Mouse (Mus musculus) 416B (cell line): ENCODE measurements around the gene Col1a2.

Experiments
- DNase-seq: peaks from one replicate; pipeline ENCODE4 v3.0.0; 2011; ENCODE audit warnings: low read depth

Col1a2 gene

DNA sequence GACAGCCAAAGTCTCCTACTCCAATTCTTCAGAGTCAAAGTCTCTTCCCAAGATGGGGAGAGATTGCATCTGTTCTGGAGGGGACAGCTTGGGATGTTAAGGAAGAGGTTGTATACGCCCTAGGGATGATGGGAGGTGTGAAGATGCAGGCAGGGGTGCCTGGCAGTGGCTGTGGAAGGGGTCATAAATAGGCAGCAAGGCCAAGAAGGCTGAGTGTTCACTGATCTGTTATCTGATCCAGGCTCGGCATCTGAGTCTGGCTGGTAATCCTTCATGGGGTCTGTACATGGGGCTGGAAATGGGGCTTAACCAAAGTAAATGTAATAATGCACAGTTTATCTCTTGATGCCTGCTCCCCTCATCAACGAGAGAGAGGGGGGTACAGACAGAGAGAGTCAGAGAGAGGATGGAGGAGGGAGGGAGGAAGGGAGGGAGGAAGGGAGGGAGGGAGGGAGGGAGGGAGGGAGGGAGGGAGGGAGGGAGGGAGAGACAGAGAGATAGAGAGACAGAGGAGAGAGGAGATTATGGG lies at the start of gene Col1a2:
TSS of gene Col1a2 (plus strand) at position 212 of the 529 bp plus-strand sequence.
- DNase-seq = no peak

DNA sequence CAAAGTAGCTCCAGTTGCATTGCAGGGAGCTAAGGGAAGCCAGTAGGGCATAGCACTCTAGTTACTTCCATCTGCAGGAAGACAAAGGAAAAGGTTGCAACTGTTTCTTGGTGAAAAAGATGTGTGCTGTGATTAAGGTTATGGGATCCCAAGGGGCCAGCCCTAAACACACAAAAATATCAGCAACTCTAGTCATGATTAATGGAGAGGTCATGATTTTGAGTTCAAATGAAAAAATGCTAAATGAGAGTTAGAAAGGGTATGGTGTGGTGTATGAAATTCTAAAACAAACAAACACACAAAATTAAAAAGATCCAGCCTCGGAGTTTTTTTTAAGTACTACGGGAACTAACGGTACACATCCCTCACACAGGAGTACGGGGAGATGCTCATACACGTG lies 49.1 kb upstream of the Col1a2 start:
- no peak for DNase-seq

DNA sequence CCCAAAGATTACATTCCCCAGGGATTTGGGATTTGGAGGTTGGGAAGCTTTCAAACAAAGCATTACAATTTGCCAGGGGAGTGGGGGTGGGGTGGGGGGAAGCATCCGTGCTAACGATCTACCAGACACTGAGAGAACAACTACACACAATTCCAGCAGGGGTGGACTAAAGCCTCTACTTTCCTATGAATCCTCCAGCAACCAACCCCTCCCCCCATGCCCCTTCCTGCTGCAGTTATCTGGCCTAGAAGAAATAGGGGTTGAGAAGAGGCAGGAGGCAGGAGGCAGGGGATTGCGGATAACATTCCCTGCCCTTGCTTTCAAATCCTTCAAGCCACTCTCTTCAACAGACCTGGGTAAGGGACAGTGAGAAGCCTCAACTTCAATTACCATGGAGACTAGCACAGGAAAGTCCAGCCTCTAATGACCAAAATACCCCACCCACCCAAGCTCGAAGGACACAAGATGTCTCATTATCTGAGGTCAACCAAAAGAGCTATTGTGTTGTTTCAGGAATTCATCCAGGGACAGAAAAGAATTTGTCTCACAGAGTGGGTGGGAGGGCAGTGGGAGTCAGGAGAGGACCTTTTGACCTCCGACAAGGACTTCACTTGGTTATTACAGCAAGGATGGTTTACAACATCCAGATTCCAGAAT lies 48.5 kb upstream of the Col1a2 start:
- no peak for DNase-seq

DNA sequence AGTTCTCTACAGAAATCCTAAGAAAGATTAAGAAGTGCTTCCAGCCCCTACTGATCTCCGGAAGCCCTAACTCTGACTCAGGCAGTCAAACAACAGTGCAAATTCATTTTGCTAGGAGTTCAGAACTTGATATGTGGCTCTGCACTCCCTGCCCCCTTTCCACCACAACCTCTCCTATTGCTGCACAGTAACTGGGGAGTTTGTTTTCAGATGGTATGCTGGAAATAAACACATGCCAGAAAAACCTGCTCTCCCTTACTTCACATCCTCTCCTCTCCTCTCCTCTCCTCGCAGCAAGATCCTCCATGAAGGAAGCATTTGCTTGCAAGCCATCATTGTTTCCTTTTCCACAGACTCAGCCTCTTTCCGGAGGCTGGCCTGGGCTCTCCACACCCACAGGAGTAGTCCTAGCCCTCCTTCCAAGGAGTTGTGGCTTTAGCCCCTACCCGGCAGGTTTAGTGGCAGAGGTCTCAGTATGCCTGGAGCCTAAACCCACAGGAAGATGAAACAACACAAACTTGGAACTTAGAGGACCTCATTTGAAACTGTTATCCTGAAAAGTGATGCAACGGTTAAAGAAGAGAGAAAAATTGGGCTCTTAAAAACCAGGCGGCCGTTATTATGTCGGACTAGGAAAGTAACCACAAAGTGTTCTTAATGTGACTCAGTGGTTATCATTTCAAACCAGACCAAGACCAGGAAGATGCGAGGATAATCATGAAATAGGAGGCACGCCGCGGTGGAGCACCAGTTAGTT lies 47.7 kb upstream of the Col1a2 start:
- DNase-seq = peak; percentile 12

DNA sequence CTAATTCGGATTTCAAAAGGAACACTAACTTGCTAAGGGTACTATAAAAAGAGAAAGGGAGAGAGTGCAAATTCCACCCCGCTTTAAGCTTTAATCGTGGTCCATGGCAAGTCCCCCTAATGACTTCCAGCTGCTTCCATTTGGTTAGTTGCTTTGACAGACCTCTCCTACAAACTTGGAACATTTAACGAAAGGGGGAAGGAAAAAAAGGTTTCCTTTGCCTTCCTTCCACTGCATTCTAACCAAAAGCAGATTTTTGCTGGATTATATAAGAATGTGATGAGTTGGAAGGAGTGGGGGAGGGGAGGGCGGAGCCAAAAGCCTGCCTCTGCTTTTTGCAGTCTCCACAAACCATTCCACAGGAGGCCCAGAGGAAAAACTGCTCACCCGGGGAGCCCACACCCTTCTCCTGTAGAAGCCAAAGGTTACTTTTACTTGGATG lies 47.0 kb upstream of the Col1a2 start:
- DNase-seq = no peak

DNA sequence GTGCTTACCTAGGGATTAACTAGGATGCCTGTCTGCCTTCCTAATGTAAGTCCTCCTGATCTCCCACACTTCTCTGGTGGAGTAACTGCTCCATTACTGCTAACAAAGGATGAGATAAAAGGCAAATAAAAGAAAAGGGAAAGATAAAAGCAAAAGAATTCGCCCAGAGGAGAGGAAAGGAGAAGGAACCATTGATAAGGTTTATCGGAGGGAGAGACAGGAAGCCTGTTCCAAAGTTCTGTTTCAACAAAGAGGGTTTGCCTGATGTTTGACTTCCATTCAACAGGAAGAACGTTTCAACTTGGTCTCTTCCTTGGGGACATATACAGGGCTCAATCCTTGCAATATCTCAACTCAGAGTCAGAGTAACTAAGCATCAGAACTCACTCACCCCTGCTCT lies 39.3 kb upstream of the Col1a2 start:
- DNase-seq = no peak

DNA sequence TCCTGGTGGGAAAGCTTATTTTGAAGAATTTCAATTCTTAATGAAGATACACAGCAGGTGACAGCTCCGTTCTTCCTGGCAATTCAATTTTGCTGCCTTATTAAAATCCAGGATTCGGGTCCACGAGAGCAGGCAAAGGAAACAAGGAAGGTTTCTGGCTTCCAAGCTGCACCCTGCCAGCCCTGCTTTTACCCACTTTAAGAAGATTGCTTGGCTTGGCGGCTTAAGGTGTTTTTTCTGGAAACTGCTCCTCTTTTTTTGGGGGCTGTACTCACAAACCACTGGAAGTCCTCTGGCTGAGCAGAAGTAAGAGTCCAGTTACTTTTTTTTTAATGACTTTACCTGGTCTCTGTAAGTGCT lies 21.1 kb upstream of the Col1a2 start:
- DNase-seq = no peak

DNA sequence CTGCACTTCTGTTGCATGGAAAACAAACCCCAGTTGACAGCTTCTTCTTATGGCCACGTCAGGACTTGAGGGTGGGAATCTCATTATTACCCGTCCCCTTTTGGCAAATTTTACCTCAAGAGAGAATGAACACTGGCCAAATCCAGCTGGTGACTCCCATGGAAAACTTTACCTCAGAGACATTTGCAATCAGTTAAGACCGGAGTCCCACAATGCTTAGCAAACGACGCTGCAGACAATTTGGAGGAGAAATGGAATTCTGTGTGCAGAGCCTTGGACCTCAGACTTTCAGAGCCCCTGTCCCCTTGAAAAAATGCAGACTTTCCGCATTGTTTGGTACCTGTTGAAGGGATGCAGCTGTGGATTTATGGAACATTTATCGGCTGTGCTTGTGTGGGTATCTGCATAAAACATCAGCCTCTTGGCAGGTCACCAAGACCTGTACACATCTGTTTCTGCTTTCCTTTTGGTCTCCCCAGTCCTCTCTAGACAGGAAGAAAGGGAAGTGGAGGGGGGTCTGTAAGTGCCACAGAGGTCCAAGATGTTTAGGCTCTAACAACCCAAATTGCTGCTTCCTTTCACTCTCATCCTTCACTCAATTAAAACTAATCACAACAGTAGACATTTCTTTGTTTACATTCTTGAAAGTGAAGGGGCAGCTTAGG lies 20.5 kb upstream of the Col1a2 start:
- DNase-seq = no peak

DNA sequence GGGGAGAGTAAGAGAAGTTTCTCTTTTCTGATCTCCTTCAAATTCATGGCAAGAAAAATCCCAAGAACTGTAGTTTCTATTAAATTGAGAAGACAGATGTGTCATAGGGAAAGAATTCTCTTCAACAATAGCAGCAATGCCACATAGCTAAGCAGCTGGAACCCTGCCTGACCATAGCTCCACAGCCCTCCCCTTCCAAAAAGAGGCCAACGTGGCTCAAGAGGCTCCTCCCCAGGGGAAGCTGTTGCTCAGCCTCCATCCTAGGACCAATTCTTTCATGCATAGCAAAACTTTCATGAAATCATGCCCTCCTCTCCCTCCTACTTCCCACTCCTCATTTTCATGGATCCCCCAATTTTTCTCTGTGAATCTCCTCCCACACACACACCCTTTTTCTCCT lies 16.3 kb upstream of the Col1a2 start:
- no peak for DNase-seq

DNA sequence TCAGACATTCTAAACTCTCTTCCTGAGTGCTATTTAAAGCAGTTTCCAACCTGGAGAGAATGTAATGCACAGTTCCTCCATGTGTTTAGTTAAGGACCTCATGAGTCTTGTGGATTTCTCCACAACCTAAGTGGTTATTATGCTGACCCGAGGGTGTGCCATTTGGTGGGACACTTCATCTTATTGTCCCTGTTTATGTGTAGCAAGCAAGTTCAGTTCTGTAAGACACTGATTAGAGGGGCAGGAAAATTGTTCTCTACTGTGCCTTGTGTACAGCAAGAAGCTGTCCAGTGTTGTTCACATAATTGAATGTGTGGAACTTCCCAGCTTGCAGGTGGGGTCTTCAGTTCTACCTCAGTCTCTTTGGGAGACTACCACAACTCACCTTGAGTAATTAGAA lies 15.6 kb upstream of the Col1a2 start:
- no peak for DNase-seq

DNA sequence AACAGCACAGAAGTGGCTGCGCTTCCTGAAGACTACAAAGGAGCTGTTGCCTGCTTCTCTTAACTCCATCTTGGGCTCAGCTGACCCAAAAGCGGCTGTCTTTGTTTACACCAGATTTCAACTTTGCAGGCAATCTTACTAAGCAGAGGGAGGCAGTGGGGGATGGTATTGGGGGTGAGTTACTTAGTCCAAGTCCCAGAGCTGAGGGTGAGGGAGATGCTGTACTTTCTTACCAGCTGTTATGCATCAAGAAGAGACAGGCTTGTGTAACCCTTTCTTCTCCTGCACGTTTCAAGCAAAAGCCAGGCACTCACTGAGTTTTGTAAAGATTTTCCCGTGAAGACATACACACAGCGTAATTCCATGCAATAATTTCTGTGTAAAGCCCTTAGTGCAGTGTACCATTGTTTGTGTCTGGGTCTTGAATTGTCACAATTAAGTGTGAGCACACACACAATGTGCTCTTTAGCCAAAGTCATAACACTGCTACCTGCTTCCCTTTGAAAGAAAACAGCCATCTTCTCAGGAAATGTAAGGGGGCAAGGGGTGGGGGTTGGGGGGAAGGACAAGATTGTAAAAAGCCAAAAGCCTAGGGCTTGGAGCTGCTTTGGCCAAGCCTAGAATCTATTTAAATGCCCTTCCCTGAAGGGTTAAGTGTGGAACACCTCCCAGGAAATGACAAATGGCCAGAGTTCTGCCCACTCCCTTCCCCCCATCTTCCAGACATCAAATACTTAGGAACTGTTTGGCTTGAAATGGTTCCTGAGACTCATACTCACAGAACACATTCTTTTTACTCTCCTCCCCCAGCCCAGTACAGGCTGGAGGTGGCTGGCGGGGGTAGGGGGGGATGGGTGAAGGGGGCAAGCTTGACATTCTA lies 15.0 kb upstream of the Col1a2 start:
- no peak for DNase-seq

DNA sequence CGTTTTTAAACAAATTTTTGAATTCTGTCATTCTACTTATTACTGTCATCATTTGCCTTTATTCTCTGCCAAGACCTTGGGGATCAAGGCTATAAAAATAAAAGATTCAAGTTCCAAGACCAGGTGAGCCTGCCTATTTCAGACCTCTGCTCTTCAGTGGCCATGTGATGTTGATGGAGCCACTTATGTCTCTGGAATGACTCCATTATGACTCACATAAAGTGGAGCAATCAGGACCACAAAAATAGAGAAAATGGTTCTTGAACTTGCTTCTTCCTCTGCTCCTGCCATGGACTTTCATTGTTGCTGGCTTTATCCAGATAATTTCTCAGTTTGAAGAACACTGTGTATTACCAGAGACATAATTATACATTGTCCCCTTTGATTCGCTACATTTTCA lies 10.9 kb upstream of the Col1a2 start:
- DNase-seq = peak; percentile 4

DNA sequence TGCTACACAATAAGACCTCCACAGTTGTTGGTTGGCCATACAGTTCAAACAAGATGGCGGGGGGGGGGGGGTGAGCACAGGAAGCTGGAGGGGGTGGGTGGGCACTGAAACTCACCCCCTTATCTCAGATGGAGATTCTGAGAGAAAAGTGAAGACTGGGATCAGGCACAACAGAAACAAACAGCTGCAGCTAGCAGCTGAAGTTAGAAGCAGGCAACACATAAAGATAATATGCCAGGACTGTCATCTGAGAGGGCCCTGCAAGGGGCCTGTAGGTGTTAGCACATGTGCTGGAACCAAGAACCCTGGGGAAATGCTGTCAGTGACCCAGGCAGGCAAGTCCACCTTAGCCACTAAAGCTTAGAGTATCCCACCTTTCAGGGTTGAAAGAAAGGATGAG lies 8.2 kb upstream of the Col1a2 start:
- no peak for DNase-seq

DNA sequence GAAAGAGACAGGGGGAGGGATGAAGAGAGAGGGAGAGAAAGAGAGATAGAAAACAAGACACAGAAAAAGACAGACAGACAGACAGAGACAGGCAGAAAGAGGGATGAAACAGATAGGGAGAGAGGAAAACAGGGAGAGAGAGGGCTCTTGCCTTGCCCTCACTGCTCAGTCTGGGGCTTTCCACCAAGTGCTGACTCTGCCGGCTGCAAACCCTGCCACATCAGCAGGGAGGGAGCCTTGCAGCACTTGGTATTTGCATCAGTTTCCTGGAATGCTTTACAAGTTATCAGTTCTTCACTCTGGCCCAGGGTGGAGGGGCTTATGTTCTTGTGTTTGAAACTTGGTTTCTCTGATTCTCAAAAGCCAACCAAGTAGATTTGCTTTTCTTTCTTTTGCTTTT lies 1.5 kb upstream of the Col1a2 start:
- no peak for DNase-seq

DNA sequence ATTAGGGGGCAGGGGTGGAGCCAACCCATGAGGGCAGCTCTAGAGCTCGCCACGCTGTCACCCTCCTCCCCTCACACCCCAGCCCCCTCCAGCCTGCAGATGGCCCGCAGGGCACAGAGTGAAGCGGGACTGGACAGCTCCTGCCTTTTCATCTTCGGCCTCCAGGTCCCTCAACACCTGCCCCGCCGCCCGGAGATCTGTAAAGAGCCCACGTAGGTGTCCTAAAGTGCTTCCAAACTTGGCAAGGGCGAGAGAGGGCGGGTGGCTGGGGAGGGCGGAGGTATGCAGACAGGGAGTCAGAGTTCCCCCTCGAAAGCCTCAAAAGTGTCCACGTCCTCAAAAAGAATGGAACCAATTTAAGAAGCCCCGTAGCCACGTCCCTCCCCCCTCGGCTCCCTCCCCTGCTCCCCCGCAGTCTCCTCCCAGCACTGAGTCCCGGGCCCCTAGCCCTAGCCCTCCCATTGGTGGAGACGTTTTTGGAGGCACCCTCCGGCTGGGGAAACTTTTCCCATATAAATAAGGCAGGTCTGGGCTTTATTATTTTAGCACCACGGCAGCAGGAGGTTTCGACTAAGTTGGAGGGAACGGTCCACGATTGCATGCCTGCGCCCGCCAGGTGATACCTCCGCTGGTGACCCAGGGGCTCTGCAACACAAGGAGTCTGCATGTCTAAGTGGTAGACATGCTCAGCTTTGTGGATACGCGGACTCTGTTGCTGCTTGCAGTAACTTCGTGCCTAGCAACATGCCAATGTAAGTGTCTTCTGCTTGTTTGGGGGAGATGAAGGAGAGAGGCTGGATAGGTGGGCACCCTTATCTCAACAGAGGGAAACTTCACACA lies 764 bp downstream of the Col1a2 start:
- DNase-seq = no peak

DNA sequence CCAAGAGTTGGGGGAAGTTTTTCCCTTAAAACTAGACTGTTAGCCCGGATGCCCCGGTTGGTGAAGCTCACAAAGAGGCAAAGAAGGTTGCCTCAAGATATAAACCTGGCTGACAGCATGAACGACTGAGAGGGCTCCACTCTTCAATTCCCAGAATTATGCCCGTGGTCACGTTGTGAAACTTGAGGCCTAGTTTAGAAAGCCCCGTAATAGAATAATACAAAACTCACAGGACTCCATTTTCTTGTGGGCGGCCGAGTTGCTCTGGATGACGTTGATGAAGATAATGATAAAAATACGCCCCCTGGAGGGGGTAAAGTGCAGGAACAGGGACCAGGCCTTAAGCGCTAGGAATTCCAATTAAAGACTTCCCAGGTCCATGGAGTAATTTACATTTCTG lies 1.5 kb downstream of the Col1a2 start:
- DNase-seq = peak; percentile 3

DNA sequence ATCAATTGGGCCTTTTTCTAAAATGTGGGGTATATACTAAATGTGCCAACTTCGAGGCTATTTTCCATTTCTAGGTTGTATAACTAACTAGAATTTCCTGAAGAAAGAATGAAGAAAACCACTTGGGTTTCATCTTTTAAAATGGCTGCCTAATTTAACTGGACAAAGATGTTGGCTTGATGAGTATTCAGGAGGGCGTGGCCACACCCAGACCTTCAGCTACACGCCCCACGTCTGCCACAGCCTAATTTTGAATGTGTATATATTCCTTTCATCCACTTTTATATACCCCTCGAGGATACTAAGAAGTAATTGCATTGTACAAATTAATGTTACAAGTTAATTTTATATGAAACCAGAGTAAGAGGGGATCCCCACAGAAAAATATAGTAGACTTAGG lies 2.2 kb downstream of the Col1a2 start:
- DNase-seq = no peak

DNA sequence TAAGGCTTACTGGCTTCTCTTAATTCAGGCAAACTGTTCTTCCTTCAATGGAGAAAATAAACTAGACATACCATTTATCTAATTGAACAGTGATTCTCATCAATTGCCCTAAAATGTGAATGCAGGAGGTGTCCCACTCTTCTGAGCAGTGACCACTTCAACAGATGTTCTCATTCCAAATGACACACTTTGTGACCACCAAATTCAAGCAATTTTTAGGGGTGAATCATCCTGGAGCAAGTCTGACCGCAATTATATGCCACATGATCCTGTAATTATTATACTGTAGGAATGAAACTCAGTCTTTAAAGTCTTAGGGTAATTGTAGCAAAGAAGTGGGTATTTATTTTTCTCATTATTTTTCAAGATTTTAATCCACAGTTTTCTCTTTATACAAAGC lies 2.7 kb downstream of the Col1a2 start:
- DNase-seq = no peak

DNA sequence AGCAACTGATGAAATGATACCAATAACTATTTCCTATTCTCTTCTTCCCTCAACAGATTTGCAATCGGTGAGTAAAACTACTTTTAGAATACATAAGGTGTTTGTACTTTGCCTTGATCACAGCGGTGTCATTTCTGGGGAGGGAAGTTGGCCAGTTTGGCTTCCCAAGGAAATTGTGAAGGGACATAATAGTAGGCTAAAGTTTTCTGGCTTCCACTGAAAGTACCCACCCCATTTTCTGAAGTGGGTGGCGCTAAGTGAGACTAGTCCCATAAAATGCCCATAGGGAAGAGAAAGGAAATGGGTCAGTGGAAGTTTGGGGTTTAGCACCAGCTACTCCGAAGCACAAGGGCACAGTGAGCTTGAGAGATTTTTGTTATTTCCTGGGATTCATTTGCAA lies 3.7 kb downstream of the Col1a2 start:
- no peak for DNase-seq

DNA sequence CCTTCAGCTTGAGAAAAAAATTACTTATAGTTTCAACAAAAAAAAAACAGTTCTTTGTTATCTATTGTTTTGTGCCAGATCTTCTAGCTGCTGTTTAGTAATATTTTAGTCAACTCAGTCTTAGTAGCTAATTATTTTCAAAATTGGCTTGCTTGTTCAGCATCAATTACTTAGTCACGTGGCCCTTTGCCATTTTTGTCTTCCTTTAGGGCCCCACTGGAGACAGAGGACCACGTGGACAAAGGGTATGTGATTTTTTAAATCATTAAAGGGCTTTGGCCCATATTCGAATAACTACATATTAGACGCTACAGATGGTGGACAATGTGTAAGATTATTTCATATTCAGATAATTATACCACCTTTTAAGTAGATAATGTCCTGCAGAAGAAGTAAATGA lies 4.8 kb downstream of the Col1a2 start:
- no peak for DNase-seq

DNA sequence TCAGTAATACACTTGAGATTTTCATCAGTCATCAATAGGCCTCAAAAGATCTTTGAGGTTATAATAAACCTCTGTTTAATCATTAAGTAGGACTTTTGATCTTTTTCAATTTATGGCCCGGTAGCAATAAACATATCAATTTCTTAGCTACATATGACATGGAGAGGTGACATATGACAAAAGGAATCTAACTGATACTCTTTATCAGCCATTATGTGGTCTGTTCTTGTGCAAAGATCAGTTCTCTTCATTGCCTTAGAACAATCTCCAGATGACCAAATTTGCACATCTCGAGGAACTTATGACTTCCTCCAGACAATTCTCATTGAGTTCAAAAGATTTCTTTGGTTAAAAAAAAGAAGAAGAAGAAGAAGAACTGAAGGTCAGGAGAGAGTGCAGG lies 10.1 kb downstream of the Col1a2 start:
- DNase-seq = no peak
